Mouse (Mus musculus) forelimb bud, embryonic 11.5 days (tissue): ENCODE measurements at regions not wholly inside any gene's neighbourhood (a gene's known extent, or its start where the extent isn't known, plus 50 kb on each side); places are given as distances from the start of the nearest gene placed in this dataset.
A peak's percentile ranks its signal among the peaks of the same experiment; 100 is the strongest.

ENCODE experiments used
- DNase-seq: peaks from one replicate; pipeline ENCODE4 v3.0.0-alpha.2; 2012; ENCODE audit warnings: low read depth, low spot score

GRCm38 (mm10) chr1:19290098-19290497 lies 81.4 kb downstream of the Tfap2b start:
- DNase-seq: no peak

GRCm38 (mm10) chr1:19321598-19321997 lies 112.9 kb downstream of the Tfap2b start:
- DNase-seq: no peak

GRCm38 (mm10) chr1:19336062-19336461 lies 127.3 kb downstream of the Tfap2b start:
- DNase-seq: no peak

- DNase-seq: peak; percentile 52
These were observed 128.5 kb downstream of the Tfap2b start for GRCm38 (mm10) chr1:19337207-19337606.

GRCm38 (mm10) chr1:19344445-19344844 lies 135.7 kb downstream of the Tfap2b start:
- no peak for DNase-seq

GRCm38 (mm10) chr1:19350495-19350894 lies 141.8 kb downstream of the Tfap2b start:
- no peak for DNase-seq

GRCm38 (mm10) chr1:19384856-19385255 lies 176.1 kb downstream of the Tfap2b start:
- no peak for DNase-seq

GRCm38 (mm10) chr1:19388864-19389505 lies 180.3 kb downstream of the Tfap2b start:
- DNase-seq: no peak

GRCm38 (mm10) chr1:19407556-19407955 lies 198.8 kb downstream of the Tfap2b start:
- DNase-seq: no peak

GRCm38 (mm10) chr1:19412345-19412744 lies 203.6 kb downstream of the Tfap2b start:
- DNase-seq: no peak

GRCm38 (mm10) chr1:19421116-19421515 lies 212.4 kb downstream of the Tfap2b start:
- DNase-seq: no peak

GRCm38 (mm10) chr1:19450786-19451185 lies 242.1 kb downstream of the Tfap2b start:
- no peak for DNase-seq

- peak; percentile 51 for DNase-seq
These were observed 250.1 kb downstream of the Tfap2b start for GRCm38 (mm10) chr1:19458646-19459441.

GRCm38 (mm10) chr1:19459876-19460275 lies 251.2 kb downstream of the Tfap2b start:
- DNase-seq: no peak

- no peak for DNase-seq
These were observed 264.8 kb downstream of the Tfap2b start for GRCm38 (mm10) chr1:19473561-19473960.
